Mouse (Mus musculus): ENCODE measurements around the gene Ces5a. TPM values are rescaled to one million over a fixed set of nuclear protein-coding genes. Genes with fewer than 3 reads are reported as not detected.

The Ces5a gene
- not detected in 2 replicates for polyA plus RNA-seq (2015; fragmentation: Nextera tagmentation; extraction: Ambion mirVana)

GRCm38 (mm10) chr8:93535730-93536129 is at the start of gene Ces5a:
Gene Ces5a (minus strand): TSS chr8:93535830.
- no peaks in the 10 kb centered on the region for H3K27me3 ChIP-seq (replicated peaks; ENCODE audit: control insufficient read depth, insufficient read depth, low read length)
- H3K36me3 ChIP-seq (ENCODE audit: control insufficient read depth, insufficient read depth, low read length): no peaks in the 10 kb centered on the region
- no peaks in the 10 kb centered on the region for H3K4me1 ChIP-seq (ENCODE audit: control insufficient read depth, insufficient read depth, low read length)
- H3K9ac ChIP-seq (ENCODE audit: low read depth, low read length): no peak within 1 kb of the TSS
- no peaks in the 10 kb centered on the region for H3K9me3 ChIP-seq (ENCODE audit: control insufficient read depth, low read length)
- H3K27ac ChIP-seq (ENCODE audit: low read length): no peak within 1 kb of the TSS
- 77% methylated on average over 5 of the region's 5 CpGs for WGBS
- no peak within 1 kb of the TSS for H3K4me3 ChIP-seq (ENCODE audit: low read length)
- no peak within 1 kb of the TSS for H3K4me2 ChIP-seq (ENCODE audit: low read depth, low read length)
- ATAC-seq: no peak

- Histone ChIP-seq H3K27me3 (replicated peaks; ENCODE audit: control insufficient read depth, insufficient read depth, low read length) (no peaks in the 10 kb centered on the region), H3K4me2 (ENCODE audit: low read depth, low read length) (no peak overlapping the region), H3K9me3 (ENCODE audit: control insufficient read depth, low read length) (peaks cover 7% of the 10 kb centered on the region), H3K4me1 (ENCODE audit: control insufficient read depth, insufficient read depth, low read length) (peaks cover 6% of the 10 kb centered on the region), H3K27ac (ENCODE audit: low read length) (no peak overlapping the region), H3K36me3 (ENCODE audit: control insufficient read depth, insufficient read depth, low read length) (no peaks in the 10 kb centered on the region), H3K4me3 (ENCODE audit: low read length) (no peak overlapping the region), H3K9ac (ENCODE audit: low read depth, low read length) (no peak overlapping the region)
- ATAC-seq: no peak
- WGBS: 78% methylated on average over 9 of the region's 9 CpGs
Observed at GRCm38 (mm10) chr8:93572841-93573240, 37.2 kb upstream of the Ces5a start.

GRCm38 (mm10) chr8:93572095-93572501 is 36.5 kb upstream of the Ces5a start:
- no peaks in the 10 kb centered on the region for H3K27me3 ChIP-seq (replicated peaks; ENCODE audit: control insufficient read depth, insufficient read depth, low read length)
- H3K4me2 ChIP-seq (ENCODE audit: low read depth, low read length): no peak overlapping the region
- no peak overlapping the region for H3K4me3 ChIP-seq (ENCODE audit: low read length)
- WGBS: 47% methylated on average over 2 of the region's 2 CpGs
- H3K4me1 ChIP-seq (ENCODE audit: control insufficient read depth, insufficient read depth, low read length): peaks cover 6% of the 10 kb centered on the region
- no peak overlapping the region for H3K9ac ChIP-seq (ENCODE audit: low read depth, low read length)
- H3K9me3 ChIP-seq (ENCODE audit: control insufficient read depth, low read length): peaks cover 7% of the 10 kb centered on the region
- H3K27ac ChIP-seq (ENCODE audit: low read length): peak overlapping the region; percentile 67; the same call in 1 of the 2 replicates
- no peaks in the 10 kb centered on the region for H3K36me3 ChIP-seq (ENCODE audit: control insufficient read depth, insufficient read depth, low read length)
- no peak for ATAC-seq

DNA sequence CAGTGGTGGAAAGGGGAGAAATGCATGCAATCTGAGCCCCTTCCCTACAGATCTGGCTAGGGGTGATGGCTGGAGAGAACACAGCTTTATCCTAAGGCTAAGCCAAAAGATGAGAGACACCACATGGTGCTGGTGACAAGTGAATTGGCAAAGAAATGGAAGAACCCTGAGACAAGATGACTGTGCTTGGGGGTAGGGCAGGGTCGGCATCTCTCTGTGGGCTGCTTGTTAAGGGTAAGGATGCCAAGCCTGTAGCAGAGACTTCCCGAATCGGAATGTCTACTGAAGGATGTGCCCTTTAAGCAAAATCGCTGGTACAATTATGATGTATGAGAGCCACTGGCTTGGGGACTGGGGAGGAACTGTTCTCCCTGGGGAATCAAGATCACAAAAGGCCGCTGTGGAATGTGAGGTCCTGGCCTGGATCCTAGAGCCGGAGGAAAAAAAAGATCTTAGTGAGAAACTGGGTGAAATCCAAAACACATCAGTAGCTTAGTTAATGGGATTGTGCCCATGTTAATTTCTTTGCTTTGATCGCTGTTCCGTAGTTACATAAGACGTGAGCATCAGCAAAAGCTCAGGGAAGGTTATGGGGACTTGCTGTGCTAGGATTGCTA is 35.8 kb upstream of the Ces5a start:
- Histone ChIP-seq H3K9me3 (ENCODE audit: control insufficient read depth, low read length) (peaks cover 7% of the 10 kb centered on the region), H3K4me3 (ENCODE audit: low read length) (no peak overlapping the region), H3K4me2 (ENCODE audit: low read depth, low read length) (no peak overlapping the region), H3K27ac (ENCODE audit: low read length) (no peak overlapping the region), H3K36me3 (ENCODE audit: control insufficient read depth, insufficient read depth, low read length) (no peaks in the 10 kb centered on the region), H3K4me1 (ENCODE audit: control insufficient read depth, insufficient read depth, low read length) (peaks cover 6% of the 10 kb centered on the region), H3K27me3 (replicated peaks; ENCODE audit: control insufficient read depth, insufficient read depth, low read length) (no peaks in the 10 kb centered on the region), H3K9ac (ENCODE audit: low read depth, low read length) (no peak overlapping the region)
- WGBS: 43% methylated on average over 9 of the region's 9 CpGs
- ATAC-seq: peak; percentile 33

GRCm38 (mm10) chr8:93570186-93570530 is 34.5 kb upstream of the Ces5a start:
- H3K27me3 ChIP-seq (replicated peaks; ENCODE audit: control insufficient read depth, insufficient read depth, low read length): no peaks in the 10 kb centered on the region
- no peak overlapping the region for H3K9ac ChIP-seq (ENCODE audit: low read depth, low read length)
- H3K4me1 ChIP-seq (ENCODE audit: control insufficient read depth, insufficient read depth, low read length): peaks cover 6% of the 10 kb centered on the region
- H3K4me3 ChIP-seq (ENCODE audit: low read length): no peak overlapping the region
- H3K9me3 ChIP-seq (ENCODE audit: control insufficient read depth, low read length): peaks cover 7% of the 10 kb centered on the region
- H3K36me3 ChIP-seq (ENCODE audit: control insufficient read depth, insufficient read depth, low read length): no peaks in the 10 kb centered on the region
- ATAC-seq: no peak
- no peak overlapping the region for H3K27ac ChIP-seq (ENCODE audit: low read length)
- H3K4me2 ChIP-seq (ENCODE audit: low read depth, low read length): no peak overlapping the region
- 20% methylated on average over 2 of the region's 2 CpGs for WGBS

DNA sequence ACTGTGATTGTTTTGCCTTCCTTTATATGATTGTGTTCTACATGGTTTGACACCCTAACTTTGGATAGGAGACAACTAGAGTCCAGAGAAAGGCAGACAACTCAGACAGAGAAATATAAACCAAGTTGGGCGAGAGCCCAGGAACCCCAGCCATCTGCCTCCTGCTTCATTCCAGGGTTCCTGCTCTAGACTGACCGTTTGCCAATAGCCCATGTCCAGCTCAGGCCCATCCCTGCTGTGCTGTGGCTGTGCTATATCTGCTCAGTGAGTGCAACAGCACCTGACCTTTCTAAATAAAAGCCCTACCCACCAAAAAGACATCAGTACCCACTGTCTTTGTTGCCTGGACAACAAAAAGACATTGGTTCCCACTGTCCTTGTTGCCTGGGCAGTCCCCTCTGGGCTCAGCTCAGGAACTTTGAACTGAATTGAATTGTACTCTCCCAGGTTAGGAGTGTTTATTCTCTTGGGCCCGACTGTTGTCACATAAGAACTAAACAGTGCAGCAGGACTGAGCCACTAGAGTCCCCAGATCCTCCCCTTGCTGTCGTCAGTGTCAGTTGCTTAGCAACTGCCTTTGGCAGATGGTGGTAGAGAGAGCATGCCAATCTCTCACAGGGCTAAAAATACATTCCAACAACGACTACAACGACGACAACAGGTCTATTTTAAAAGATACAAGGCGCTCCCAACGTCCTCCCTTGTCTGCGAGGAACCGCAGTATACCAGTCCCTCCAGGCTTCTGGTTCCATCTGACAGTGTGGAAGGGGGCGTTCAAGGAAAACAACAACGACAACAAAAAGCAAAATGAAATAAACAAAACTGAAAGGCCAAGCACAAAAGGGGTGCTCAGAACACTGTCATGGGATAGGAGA is 33.9 kb upstream of the Ces5a start:
- no peak overlapping the region for H3K9ac ChIP-seq (ENCODE audit: low read depth, low read length)
- peaks cover 6% of the 10 kb centered on the region for H3K4me1 ChIP-seq (ENCODE audit: control insufficient read depth, insufficient read depth, low read length)
- no peaks in the 10 kb centered on the region for H3K27me3 ChIP-seq (replicated peaks; ENCODE audit: control insufficient read depth, insufficient read depth, low read length)
- WGBS: 44% methylated on average over 13 of the region's 13 CpGs
- H3K36me3 ChIP-seq (ENCODE audit: control insufficient read depth, insufficient read depth, low read length): no peaks in the 10 kb centered on the region
- H3K9me3 ChIP-seq (ENCODE audit: control insufficient read depth, low read length): peaks cover 7% of the 10 kb centered on the region
- H3K4me3 ChIP-seq (ENCODE audit: low read length): no peak overlapping the region
- H3K27ac ChIP-seq (ENCODE audit: low read length): no peak overlapping the region
- H3K4me2 ChIP-seq (ENCODE audit: low read depth, low read length): no peak overlapping the region
- no peak for ATAC-seq

DNA sequence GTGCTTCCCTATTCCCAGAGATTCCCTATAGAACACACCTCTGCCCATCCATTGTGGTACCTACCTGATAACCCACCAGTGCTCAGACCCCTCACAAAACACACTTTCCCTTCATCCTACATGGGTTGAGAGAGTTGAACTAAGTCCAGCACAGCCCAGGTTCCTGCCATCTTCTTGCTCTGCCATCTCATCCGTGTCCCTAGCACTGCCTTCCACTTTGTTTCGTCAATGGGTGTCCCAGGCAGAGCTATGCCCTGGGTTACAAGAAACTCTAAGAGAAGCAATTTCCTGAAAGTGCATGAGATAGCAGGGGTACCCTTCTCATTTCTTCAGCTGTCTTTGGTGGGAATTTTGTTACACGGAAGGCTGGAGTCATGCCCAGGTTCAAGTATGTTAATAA is 33.0 kb upstream of the Ces5a start:
- no peak overlapping the region for H3K4me2 ChIP-seq (ENCODE audit: low read depth, low read length)
- no peaks in the 10 kb centered on the region for H3K27me3 ChIP-seq (replicated peaks; ENCODE audit: control insufficient read depth, insufficient read depth, low read length)
- WGBS: 95% methylated on average over 3 of the region's 3 CpGs
- H3K4me3 ChIP-seq (ENCODE audit: low read length): no peak overlapping the region
- H3K9ac ChIP-seq (ENCODE audit: low read depth, low read length): no peak overlapping the region
- no peak for ATAC-seq
- H3K27ac ChIP-seq (ENCODE audit: low read length): no peak overlapping the region
- peaks cover 7% of the 10 kb centered on the region for H3K9me3 ChIP-seq (ENCODE audit: control insufficient read depth, low read length)
- H3K36me3 ChIP-seq (ENCODE audit: control insufficient read depth, insufficient read depth, low read length): no peaks in the 10 kb centered on the region
- H3K4me1 ChIP-seq (ENCODE audit: control insufficient read depth, insufficient read depth, low read length): peaks cover 6% of the 10 kb centered on the region

DNA sequence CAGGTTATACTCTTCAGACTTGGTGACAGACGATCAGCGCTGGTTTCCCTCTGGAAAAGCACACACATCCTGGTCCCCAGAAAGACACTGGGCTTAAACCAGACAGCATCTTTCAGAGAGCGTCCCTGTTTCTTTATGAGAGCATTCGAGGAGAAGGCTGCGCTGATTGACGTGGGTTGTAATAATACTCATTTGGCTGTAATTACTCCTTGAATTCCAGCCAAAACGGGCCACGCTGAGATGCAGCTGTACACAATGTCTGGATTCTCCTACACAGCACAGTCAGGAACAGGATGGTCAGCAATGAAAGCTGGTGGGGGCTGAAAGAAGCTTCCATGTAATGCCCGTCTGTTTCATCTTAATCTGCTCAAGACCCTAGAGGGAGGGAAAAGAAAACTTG is 31.5 kb upstream of the Ces5a start:
- H3K36me3 ChIP-seq (ENCODE audit: control insufficient read depth, insufficient read depth, low read length): no peaks in the 10 kb centered on the region
- peaks cover 7% of the 10 kb centered on the region for H3K9me3 ChIP-seq (ENCODE audit: control insufficient read depth, low read length)
- no peak overlapping the region for H3K4me2 ChIP-seq (ENCODE audit: low read depth, low read length)
- ATAC-seq: no peak
- H3K4me3 ChIP-seq (ENCODE audit: low read length): no peak overlapping the region
- H3K27ac ChIP-seq (ENCODE audit: low read length): no peak overlapping the region
- peaks cover 6% of the 10 kb centered on the region for H3K4me1 ChIP-seq (ENCODE audit: control insufficient read depth, insufficient read depth, low read length)
- WGBS: 71% methylated on average over 9 of the region's 9 CpGs
- H3K27me3 ChIP-seq (replicated peaks; ENCODE audit: control insufficient read depth, insufficient read depth, low read length): no peaks in the 10 kb centered on the region
- no peak overlapping the region for H3K9ac ChIP-seq (ENCODE audit: low read depth, low read length)

DNA sequence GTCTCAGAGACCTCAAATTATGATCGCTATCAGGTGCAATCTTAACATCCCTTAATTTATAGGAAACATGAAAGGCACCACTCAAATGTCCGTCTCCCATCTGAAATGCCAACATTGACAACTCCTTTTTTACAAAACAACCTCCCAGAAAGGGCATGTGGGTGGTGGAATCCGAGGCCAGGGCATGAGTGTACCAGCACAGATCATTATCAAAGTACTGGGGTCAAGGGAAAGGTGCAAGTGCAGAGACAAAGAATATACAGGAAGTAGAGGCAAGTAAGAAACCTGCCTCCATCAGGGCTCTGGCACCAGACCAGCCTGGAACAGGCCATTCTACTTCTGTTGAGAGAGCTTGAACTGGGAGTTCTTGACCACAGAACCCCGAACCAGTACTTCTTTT is 29.0 kb upstream of the Ces5a start:
- H3K9me3 ChIP-seq (ENCODE audit: control insufficient read depth, low read length): peaks cover 7% of the 10 kb centered on the region
- H3K4me2 ChIP-seq (ENCODE audit: low read depth, low read length): no peak overlapping the region
- H3K4me3 ChIP-seq (ENCODE audit: low read length): no peak overlapping the region
- H3K27ac ChIP-seq (ENCODE audit: low read length): no peak overlapping the region
- ATAC-seq: no peak
- 75% methylated on average over 4 of the region's 4 CpGs for WGBS
- H3K9ac ChIP-seq (ENCODE audit: low read depth, low read length): no peak overlapping the region
- H3K36me3 ChIP-seq (ENCODE audit: control insufficient read depth, insufficient read depth, low read length): no peaks in the 10 kb centered on the region
- H3K4me1 ChIP-seq (ENCODE audit: control insufficient read depth, insufficient read depth, low read length): no peaks in the 10 kb centered on the region
- no peaks in the 10 kb centered on the region for H3K27me3 ChIP-seq (replicated peaks; ENCODE audit: control insufficient read depth, insufficient read depth, low read length)
